ENCODE assay signal across 26 mouse cellular contexts in genomic region chr4:120912866-120913265, GRCm38 (mm10). TPM values are rescaled to one million over a fixed set of nuclear protein-coding genes. Genes with fewer than 3 reads are reported as not detected.
A peak's percentile ranks its signal among the peaks of the same experiment; 100 is the strongest.
DNase-seq lines count a peak whose midpoint lies in the region; ATAC-seq lines count a peak whose summit lies in the region.
"Had no signal": no experiment of that assay in that cellular context is flagged by ENCODE, and none has a peak within 500 bp of the region (broad histone marks: within the 10 kb centered on the region; RNA-seq: fewer than 3 reads in every experiment).

No protein-coding gene starts in this region.

- DNase-seq in heart, adult 11 months = peak; percentile 48
- no peak for DNase-seq in heart, postnatal 36 days
- DNase-seq in kidney, adult 18-20 months = peak; percentile 26
- DNase-seq in kidney, adult 9 months = peak; percentile 64
- DNase-seq in kidney, postnatal 10 days = no peak
- DNase-seq in layer of hippocampus, adult 8-10 months (ENCODE audit: low spot score in 2 of 2) = no peak
- DNase-seq: adrenal gland, adult 8-10 months; adrenal gland, postnatal 25 days; cerebellum, adult 11-12 months; cerebellum, adult 8-10 months; cerebellum, postnatal 10 days; cerebellum, postnatal 36 days; embryo, embryonic 11 days; gastrocnemius, postnatal 36 days; heart, postnatal 14 days had no signal

- no peaks in the 10 kb centered on the region for H3K4me1 ChIP-seq in kidney, embryonic 15.5 days
- H3K4me1 ChIP-seq: embryonic facial prominence, embryonic 10.5 days; forebrain, embryonic 12.5 days; forebrain, embryonic 15.5 days; heart, embryonic 13.5 days; hindbrain, embryonic 12.5 days had no signal

- no peaks in the 10 kb centered on the region for H3K9me3 ChIP-seq in kidney, embryonic 15.5 days (replicated peaks)
- H3K9me3 ChIP-seq: embryonic facial prominence, embryonic 10.5 days; embryonic facial prominence, embryonic 13.5 days; forebrain, embryonic 12.5 days; forebrain, embryonic 15.5 days; heart, embryonic 13.5 days; hindbrain, embryonic 12.5 days; hindbrain, embryonic 15.5 days had no signal

- no peak overlapping the region for H3K27ac ChIP-seq in kidney, embryonic 15.5 days
- H3K27ac ChIP-seq: embryonic facial prominence, embryonic 10.5 days; embryonic facial prominence, embryonic 13.5 days; forebrain, embryonic 12.5 days; forebrain, embryonic 15.5 days; heart, embryonic 13.5 days; hindbrain, embryonic 12.5 days; hindbrain, embryonic 15.5 days had no signal

- H3K4me2 ChIP-seq in kidney, embryonic 15.5 days = no peak overlapping the region
- H3K4me2 ChIP-seq: embryonic facial prominence, embryonic 13.5 days; forebrain, embryonic 12.5 days; forebrain, embryonic 15.5 days; heart, embryonic 13.5 days; hindbrain, embryonic 12.5 days; hindbrain, embryonic 15.5 days had no signal

- no peak overlapping the region for H3K4me3 ChIP-seq in kidney, embryonic 15.5 days (replicated peaks)
- H3K4me3 ChIP-seq: embryonic facial prominence, embryonic 10.5 days; embryonic facial prominence, embryonic 13.5 days; erythroblast, embryonic 14.5 days; forebrain, embryonic 12.5 days; forebrain, embryonic 15.5 days; heart, embryonic 13.5 days; hindbrain, embryonic 12.5 days; hindbrain, embryonic 15.5 days had no signal

- no peaks in the 10 kb centered on the region for H3K36me3 ChIP-seq in kidney, embryonic 15.5 days
- H3K36me3 ChIP-seq: embryonic facial prominence, embryonic 10.5 days; embryonic facial prominence, embryonic 13.5 days; forebrain, embryonic 12.5 days; forebrain, embryonic 15.5 days; heart, embryonic 13.5 days; hindbrain, embryonic 12.5 days; hindbrain, embryonic 15.5 days had no signal

- no peak for ATAC-seq in kidney, embryonic 15.5 days (replicated peaks; ENCODE audit: low FRiP score)
- ATAC-seq: activated CD4-positive, CD25-positive, alpha-beta regulatory T cell, adult 4 months; forebrain, embryonic 15.5 days had no signal

- no peaks in the 10 kb centered on the region for H3K27me3 ChIP-seq in kidney, embryonic 15.5 days
- H3K27me3 ChIP-seq: embryonic facial prominence, embryonic 13.5 days; forebrain, embryonic 12.5 days; forebrain, embryonic 15.5 days; hindbrain, embryonic 12.5 days; hindbrain, embryonic 15.5 days had no signal

- H3K9ac ChIP-seq in kidney, embryonic 15.5 days = no peak overlapping the region
- H3K9ac ChIP-seq: embryonic facial prominence, embryonic 13.5 days; forebrain, embryonic 12.5 days; forebrain, embryonic 15.5 days; heart, embryonic 13.5 days; hindbrain, embryonic 12.5 days; hindbrain, embryonic 15.5 days had no signal

- intact Hi-C loops in heart, postnatal 36 days (cut with DNase I) = no loop called here

- WGBS in kidney, embryonic 15.5 days = 47% methylated on average over 4 of the region's 4 CpGs

RNA-seq across cellular contexts. Expression of gene Exo5, which starts 12.0 kb away (rescaled TPM):
- total RNA-seq in heart, postnatal 36 days (2021) = 1 to 10 TPM; 2.7 to 5.0 TPM
- 31.4 and 32.7 TPM in 2 replicates for polyA plus RNA-seq in kidney, embryonic 15.5 days (2015; fragmentation: Nextera tagmentation; extraction: Ambion mirVana)
- 10 to 100 TPM; 11.9 to 16.2 (median 14.0) TPM for total RNA-seq in layer of hippocampus, adult 8-10 months (2022)

RNA-seq across cellular contexts. Expression of gene Zfp69, which starts 38.6 kb away (rescaled TPM):
- 1 to 10 TPM; 1.4 to 1.5 TPM for total RNA-seq in heart, postnatal 36 days (2021)
- 9.2 and 11.1 TPM in 2 replicates for polyA plus RNA-seq in kidney, embryonic 15.5 days (2015; fragmentation: Nextera tagmentation; extraction: Ambion mirVana)
- 1 to 10 TPM; 1.6 to 3.0 (median 2.6) TPM for total RNA-seq in layer of hippocampus, adult 8-10 months (2022)

RNA-seq across cellular contexts. Expression of gene Rims3, which starts 58.2 kb away (rescaled TPM):
- total RNA-seq in heart, postnatal 36 days (2021) = under 1 TPM; 0.06 to 0.08 TPM
- polyA plus RNA-seq in kidney, embryonic 15.5 days (2015; fragmentation: Nextera tagmentation; extraction: Ambion mirVana) = 0.54 and 1.2 TPM in 2 replicates
- total RNA-seq in layer of hippocampus, adult 8-10 months (2022) = 10 to 100 TPM; 32.7 to 43.9 (median 40.0) TPM
- total RNA-seq: granulocyte monocyte progenitor cell, adult 5-6 weeks had no signal

Comparison
In these comparisons a context has a peak if more than half of its experiments do, and no peak if none do; other contexts are left out.
1. DNase-seq: peak in heart, adult 11 months (single experiment), kidney, adult 18-20 months (single experiment) and kidney, adult 9 months (single experiment); none in heart, postnatal 36 days (0 of 2), kidney, postnatal 10 days (single experiment) and layer of hippocampus, adult 8-10 months (0 of 2).
2. RNA of gene Rims3, which starts 58.2 kb away (total RNA-seq): 32.7 to 43.9 TPM in layer of hippocampus, adult 8-10 months; 0.06 to 0.08 TPM in heart, postnatal 36 days; every median in the first group is over 10 times any median in the second.